Comparison of ENCODE assay signal across 10 mouse cellular contexts in the genomic region with DNA sequence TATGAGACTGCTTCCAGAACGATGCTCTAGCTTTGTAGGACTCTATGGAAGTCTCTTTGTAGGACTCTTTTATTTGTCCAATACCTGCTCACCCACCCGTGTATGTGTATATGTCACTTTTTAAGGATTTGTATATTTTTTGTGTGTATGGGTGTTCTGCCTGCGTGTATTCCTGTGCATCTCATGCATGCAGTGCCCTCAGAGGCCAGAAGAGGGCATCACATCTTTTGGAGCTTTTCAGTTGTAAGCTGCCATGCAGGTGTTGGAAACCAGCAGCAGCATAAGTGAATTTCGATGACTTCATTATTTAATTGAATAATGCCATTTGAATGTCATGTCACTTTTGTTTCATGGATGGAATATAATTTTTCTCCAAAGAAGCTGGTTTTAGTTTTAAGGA. TPM values are rescaled to one million over a fixed set of nuclear protein-coding genes. Genes with fewer than 3 reads are reported as not detected.
A peak's percentile ranks its signal among the peaks of the same experiment; 100 is the strongest.
DNase-seq lines count a peak whose midpoint lies in the region; TF ChIP-seq lines count a peak whose summit lies in the region.
"Had no signal": no experiment of that assay in that cellular context is flagged by ENCODE, and none has a peak within 500 bp of the region (broad histone marks: within the 10 kb centered on the region; RNA-seq: fewer than 3 reads in every experiment).

No protein-coding gene starts in this region.

- DNase-seq in kidney, adult 18-20 months, result peak; percentile 35
- DNase-seq in kidney, postnatal 14 days, result no peak
- peak; percentile 67 for DNase-seq in A20 (ENCODE audit: low read depth, low spot score)
- DNase-seq in limb, embryonic 10.5 days (ENCODE audit: low spot score), result peak; percentile 55
- no peak for DNase-seq in urinary bladder, adult 18-20 months (ENCODE audit: low spot score in 2 of 2)
- DNase-seq in Muller cell, postnatal 12 days (ENCODE audit: inconsistent ontology term), result no peak
- DNase-seq in forebrain, embryonic 10.5 days (ENCODE audit: extremely low spot score, low spot score), result no peak

- TF ChIP-seq CTCF in E14TG2a.4 (conservative IDR thresholded peaks at IDR 0.05; ENCODE audit: low read length), result peak; percentile 69

- peaks cover 16% of the 10 kb centered on the region; the same call in 1 of the 2 replicates for H3K4me1 ChIP-seq in E14TG2a.4 (replicated peaks; ENCODE audit: low read depth, low read length)
- H3K4me1 ChIP-seq in limb, embryonic 10.5 days, result peaks cover 15% of the 10 kb centered on the region
- peaks cover 28% of the 10 kb centered on the region for H3K4me1 ChIP-seq in forebrain, embryonic 10.5 days

- H3K27ac ChIP-seq in limb, embryonic 10.5 days, result no peak overlapping the region
- no peak overlapping the region for H3K27ac ChIP-seq in forebrain, embryonic 10.5 days
- H3K27ac ChIP-seq: hindbrain, embryonic 15.5 days had no signal

- WGBS in limb, embryonic 10.5 days, result 78% methylated on average over 4 of the region's 4 CpGs
- WGBS in forebrain, embryonic 10.5 days, result 80% methylated on average over 4 of the region's 4 CpGs

- no peaks in the 10 kb centered on the region for H3K36me3 ChIP-seq in E14TG2a.4 (ENCODE audit: insufficient read depth, low read length)
- H3K36me3 ChIP-seq in limb, embryonic 10.5 days, result peaks cover 44% of the 10 kb centered on the region
- peaks cover 25% of the 10 kb centered on the region for H3K36me3 ChIP-seq in forebrain, embryonic 10.5 days (replicated peaks)

- peaks cover 24% of the 10 kb centered on the region for H3K27me3 ChIP-seq in E14TG2a.4 (ENCODE audit: insufficient read depth, low read length)
- H3K27me3 ChIP-seq in limb, embryonic 10.5 days (ENCODE audit: low read depth, poor library complexity, severe bottlenecking), result no peaks in the 10 kb centered on the region
- peaks cover 15% of the 10 kb centered on the region for H3K27me3 ChIP-seq in forebrain, embryonic 10.5 days (ENCODE audit: poor library complexity, severe bottlenecking)
- H3K27me3 ChIP-seq: hindbrain, embryonic 15.5 days had no signal

- no peak overlapping the region for H3K4me3 ChIP-seq in E14TG2a.4 (replicated peaks; ENCODE audit: low read length)
- no peak overlapping the region for H3K4me3 ChIP-seq in limb, embryonic 10.5 days
- H3K4me3 ChIP-seq in forebrain, embryonic 10.5 days, result no peak overlapping the region
- H3K4me3 ChIP-seq: hindbrain, embryonic 15.5 days; megakaryocyte, embryonic 14.5 days had no signal

- no peaks in the 10 kb centered on the region for H3K9me3 ChIP-seq in E14TG2a.4 (ENCODE audit: low read length)
- H3K9me3 ChIP-seq in limb, embryonic 10.5 days (replicated peaks), result no peaks in the 10 kb centered on the region
- H3K9me3 ChIP-seq in forebrain, embryonic 10.5 days, result no peaks in the 10 kb centered on the region
- H3K9me3 ChIP-seq: hindbrain, embryonic 15.5 days; megakaryocyte, embryonic 14.5 days had no signal

RNA-seq across cellular contexts. Expression of gene Sgcb, which starts 5.5 kb away (rescaled TPM):
- polyA plus RNA-seq in limb, embryonic 10.5 days (2016; fragmentation: Nextera tagmentation; extraction: Ambion mirVana), result 22.3 and 26.5 TPM in 2 replicates
- polyA plus RNA-seq in forebrain, embryonic 10.5 days (2016; fragmentation: Nextera tagmentation; extraction: Ambion mirVana), result 19.7 and 20.4 TPM in 2 replicates

RNA-seq across cellular contexts. Expression of gene Spata18, which starts 9.1 kb away (rescaled TPM):
- polyA plus RNA-seq in limb, embryonic 10.5 days (2016; fragmentation: Nextera tagmentation; extraction: Ambion mirVana), result 1.5 and 2.1 TPM in 2 replicates
- 0.09 TPM in 1 of 2 replicates, not detected in the other for polyA plus RNA-seq in forebrain, embryonic 10.5 days (2016; fragmentation: Nextera tagmentation; extraction: Ambion mirVana)

RNA-seq across cellular contexts. Expression of gene Lrrc66, which starts 9.8 kb away (rescaled TPM):
- polyA plus RNA-seq in limb, embryonic 10.5 days (2016; fragmentation: Nextera tagmentation; extraction: Ambion mirVana), result 0.04 TPM in 1 of 2 replicates, not detected in the other
- polyA plus RNA-seq in forebrain, embryonic 10.5 days (2016; fragmentation: Nextera tagmentation; extraction: Ambion mirVana), result not detected in 2 replicates
- polyA plus RNA-seq: hindbrain, embryonic 15.5 days had no signal

Comparison
In these comparisons a context has a peak if more than half of its experiments do, and no peak if none do; other contexts are left out.
1. DNase-seq: peak in kidney, adult 18-20 months (single experiment), A20 (single experiment) and limb, embryonic 10.5 days (single experiment); none in kidney, postnatal 14 days (single experiment), urinary bladder, adult 18-20 months (0 of 2), Muller cell, postnatal 12 days (single experiment) and forebrain, embryonic 10.5 days (single experiment).